Mouse (Mus musculus) cerebellum, adult 2 months (tissue): ENCODE measurements around the gene Aff3. TPM values are rescaled to one million over a fixed set of nuclear protein-coding genes. Genes with fewer than 3 reads are reported as not detected.

ENCODE experiments used
- DNase-seq, 2 experiments: peaks; one replicate each; pipeline ENCODE4 v3.0.0; 2021
- H3K27ac ChIP-seq: fragments of 200-500 bp; 2 replicates; pipeline ENCODE4 v1.5.1; 2012; ENCODE audit warnings: low read length, control low read depth, inconsistent platforms; ENCODE audit not compliant: insufficient read depth
- H3K27me3 ChIP-seq: fragments of 200-500 bp; 2 replicates; pipeline ENCODE4 v1.6.1; 2012; ENCODE audit warnings: inconsistent platforms, mild to moderate bottlenecking, low read length, moderate library complexity; ENCODE audit not compliant: control insufficient read depth, insufficient read depth
- H3K4me1 ChIP-seq: fragments of 200-500 bp; 2 replicates; pipeline ENCODE4 v1.6.1; 2011; ENCODE audit warnings: low read length; ENCODE audit not compliant: control insufficient read depth, insufficient read depth
- H3K4me3 ChIP-seq: fragments of 200-500 bp; replicated peaks from 2 replicates; pipeline ENCODE3; 2011; ENCODE audit warnings: mild to moderate bottlenecking, low read depth, low read length, control low read depth; ENCODE audit not compliant: insufficient read depth
- CTCF ChIP-seq: fragments of 200-500 bp; IDR thresholded peaks from 2 replicates; pipeline ENCODE4 v1.5.1; 2011; ENCODE audit warnings: low read depth, mild to moderate bottlenecking, control low read depth, low read length, moderate library complexity, borderline replicate concordance; ENCODE audit not compliant: insufficient read depth
- POLR2A ChIP-seq: fragments of 200-500 bp; IDR thresholded peaks from 2 replicates; pipeline ENCODE4 v1.6.1; 2011; ENCODE audit warnings: low read length, control low read depth, borderline replicate concordance; ENCODE audit not compliant: insufficient read depth
- WGBS: fragments of 180-500 bp; shearing (Covaris S2); methylation state at CpG from one replicate; pipeline ENCODE4 v1.1.7; 2018; 5-methylcytosine and 5-hydroxymethylcytosine counted together
- polyA plus RNA-seq: library from polyadenylated mRNA; depleted of rRNA; stranded (reverse); fragments of >200 nt; gene quantifications from 2 replicates; pipeline ENCODE4 v1.2.3, GENCODE M21; 2012

Aff3 gene
- polyA plus RNA-seq, 1 experiment: 19.8 TPM

- peak; percentile 74 to 83 for DNase-seq
- WGBS: 62% methylated on average over 17 of the region's 17 CpGs
- no peak overlapping the region for H3K27ac ChIP-seq
- TF ChIP-seq POLR2A (no peak), CTCF (peak; percentile 99)
- no peaks in the 10 kb centered on the region for H3K4me1 ChIP-seq
- no peaks in the 10 kb centered on the region for H3K27me3 ChIP-seq
- no peak overlapping the region for H3K4me3 ChIP-seq
Observed at GRCm38 (mm10) chr1:38185517-38186226, 479.1 kb downstream of the Aff3 start.

GRCm38 (mm10) chr1:38181020-38181550 lies 483.7 kb downstream of the Aff3 start:
- Histone ChIP-seq H3K27me3 (no peaks in the 10 kb centered on the region), H3K4me1 (no peaks in the 10 kb centered on the region), H3K27ac (no peak overlapping the region), H3K4me3 (no peak overlapping the region)
- TF ChIP-seq CTCF: no peak
- no peak for TF ChIP-seq POLR2A
- 77% methylated on average over 15 of the region's 15 CpGs for WGBS
- DNase-seq: no peak

- 90% methylated on average over 8 of the region's 8 CpGs for WGBS
- TF ChIP-seq POLR2A: no peak
- no peak for TF ChIP-seq CTCF
- H3K27ac ChIP-seq: no peak overlapping the region
- H3K4me1 ChIP-seq: no peaks in the 10 kb centered on the region
- H3K4me3 ChIP-seq: no peak overlapping the region
- DNase-seq: no peak
- H3K27me3 ChIP-seq: no peaks in the 10 kb centered on the region
Observed at GRCm38 (mm10) chr1:38178929-38179328, 485.8 kb downstream of the Aff3 start.

GRCm38 (mm10) chr1:38176077-38176476 lies 488.7 kb downstream of the Aff3 start:
- no peak for TF ChIP-seq CTCF
- Histone ChIP-seq H3K4me3 (no peak overlapping the region), H3K27me3 (no peaks in the 10 kb centered on the region), H3K4me1 (no peaks in the 10 kb centered on the region), H3K27ac (no peak overlapping the region)
- DNase-seq: no peak
- 90% methylated on average over 7 of the region's 7 CpGs for WGBS

- no peaks in the 10 kb centered on the region for H3K4me1 ChIP-seq
- WGBS: 89% methylated on average over 4 of the region's 4 CpGs
- no peak overlapping the region for H3K4me3 ChIP-seq
- no peak for DNase-seq
- TF ChIP-seq POLR2A (no peak), CTCF (no peak)
- H3K27me3 ChIP-seq: no peaks in the 10 kb centered on the region
- H3K27ac ChIP-seq: no peak overlapping the region
Observed at GRCm38 (mm10) chr1:38171874-38172273, 492.9 kb downstream of the Aff3 start.

- no peak overlapping the region for H3K27ac ChIP-seq
- H3K4me3 ChIP-seq: no peak overlapping the region
- H3K4me1 ChIP-seq: no peaks in the 10 kb centered on the region
- DNase-seq: no peak
- WGBS: 30% methylated on average over 2 of the region's 2 CpGs
- no peak for TF ChIP-seq POLR2A
- no peak for TF ChIP-seq CTCF
- no peaks in the 10 kb centered on the region for H3K27me3 ChIP-seq
Observed at GRCm38 (mm10) chr1:38165696-38166095, 499.1 kb downstream of the Aff3 start.

GRCm38 (mm10) chr1:38150086-38150485 lies 514.7 kb downstream of the Aff3 start:
- no peaks in the 10 kb centered on the region for H3K4me1 ChIP-seq

GRCm38 (mm10) chr1:38146008-38146407 lies 518.7 kb downstream of the Aff3 start:
- 96% methylated on average over 4 of the region's 4 CpGs for WGBS

More at GRCm38 (mm10) chr1:38150086-38150485, 514.7 kb downstream of the Aff3 start:
- H3K4me3 ChIP-seq: no peak overlapping the region
- H3K27ac ChIP-seq: no peak overlapping the region
- 85% methylated on average over 5 of the region's 5 CpGs for WGBS
- TF ChIP-seq POLR2A (no peak), CTCF (no peak)
- no peak for DNase-seq
- no peaks in the 10 kb centered on the region for H3K27me3 ChIP-seq

More at GRCm38 (mm10) chr1:38146008-38146407, 518.7 kb downstream of the Aff3 start:
- no peak for DNase-seq
- Histone ChIP-seq H3K4me3 (no peak overlapping the region), H3K27ac (no peak overlapping the region), H3K27me3 (no peaks in the 10 kb centered on the region), H3K4me1 (no peaks in the 10 kb centered on the region)
- TF ChIP-seq CTCF: no peak
- TF ChIP-seq POLR2A: no peak
